Mouse (Mus musculus): ENCODE results near the gene Mettl7a3.
"Not testable (repeated sequence)": the region's sequence is repeated elsewhere in the genome, so short reads cannot be mapped to it uniquely, and the experiment has no call there.

Mettl7a3 gene

GRCm38 (mm10) chr15:100334629-100335028 is at the start of gene Mettl7a3:
Gene Mettl7a3 (plus strand): TSS chr15:100334929.
- DNase-seq (ENCODE audit: low read depth, low spot score) = no peak

- DNase-seq (ENCODE audit: low read depth, low spot score) = no peak
These were observed 45.7 kb upstream of the Mettl7a3 start for GRCm38 (mm10) chr15:100288980-100289379.

GRCm38 (mm10) chr15:100290858-100291257 is 43.9 kb upstream of the Mettl7a3 start:
- no peak for DNase-seq (ENCODE audit: low read depth, low spot score)

GRCm38 (mm10) chr15:100292326-100292725 is 42.4 kb upstream of the Mettl7a3 start:
- no peak for DNase-seq (ENCODE audit: low read depth, low spot score)

GRCm38 (mm10) chr15:100297856-100298255 is 36.9 kb upstream of the Mettl7a3 start:
- no peak for DNase-seq (ENCODE audit: low read depth, low spot score)

GRCm38 (mm10) chr15:100300499-100300898 is 34.2 kb upstream of the Mettl7a3 start:
- DNase-seq (ENCODE audit: low read depth, low spot score) = no peak

- no peak for DNase-seq (ENCODE audit: low read depth, low spot score)
These were observed 33.2 kb upstream of the Mettl7a3 start for GRCm38 (mm10) chr15:100301556-100301955.

- DNase-seq (ENCODE audit: low read depth, low spot score) = no peak
These were observed 31.2 kb upstream of the Mettl7a3 start for GRCm38 (mm10) chr15:100303428-100304018.

GRCm38 (mm10) chr15:100304019-100304991 is 30.4 kb upstream of the Mettl7a3 start, which contains the start of gene Mettl7a1:
Gene Mettl7a1 (plus strand): TSS chr15:100304140.
- DNase-seq (ENCODE audit: low read depth, low spot score) = peak; percentile 62

GRCm38 (mm10) chr15:100306201-100306600 is 28.5 kb upstream of the Mettl7a3 start:
- DNase-seq (ENCODE audit: low read depth, low spot score) = no peak

- DNase-seq (ENCODE audit: low read depth, low spot score) = peak; percentile 68
These were observed 27.2 kb upstream of the Mettl7a3 start for GRCm38 (mm10) chr15:100307438-100308096.

GRCm38 (mm10) chr15:100312346-100312745 is 22.4 kb upstream of the Mettl7a3 start:
- DNase-seq (ENCODE audit: low read depth, low spot score) = no peak

GRCm38 (mm10) chr15:100314448-100315145 is 20.1 kb upstream of the Mettl7a3 start:
- no peak for DNase-seq (ENCODE audit: low read depth, low spot score)

- not testable (repeated sequence) for DNase-seq (ENCODE audit: low read depth, low spot score)
These were observed 16.6 kb upstream of the Mettl7a3 start for GRCm38 (mm10) chr15:100318014-100318671.

GRCm38 (mm10) chr15:100319884-100320283 is 14.8 kb upstream of the Mettl7a3 start:
- no peak for DNase-seq (ENCODE audit: low read depth, low spot score)

GRCm38 (mm10) chr15:100320295-100320905 is 14.3 kb upstream of the Mettl7a3 start:
- DNase-seq (ENCODE audit: low read depth, low spot score) = no peak

- no peak for DNase-seq (ENCODE audit: low read depth, low spot score)
These were observed 13.6 kb upstream of the Mettl7a3 start for GRCm38 (mm10) chr15:100321134-100321533.

GRCm38 (mm10) chr15:100324021-100324591 is 10.6 kb upstream of the Mettl7a3 start:
- DNase-seq (ENCODE audit: low read depth, low spot score) = no peak

GRCm38 (mm10) chr15:100325235-100325634 is 9.5 kb upstream of the Mettl7a3 start:
- no peak for DNase-seq (ENCODE audit: low read depth, low spot score)

- not testable (repeated sequence) for DNase-seq (ENCODE audit: low read depth, low spot score)
These were observed 6.6 kb upstream of the Mettl7a3 start for GRCm38 (mm10) chr15:100328089-100328488.

All from forelimb bud, embryonic 11.5 days (tissue).